Mouse (Mus musculus) left cerebral cortex, adult 2 months (tissue): ENCODE data around the gene Npepps. TPM values are rescaled to one million over a fixed set of nuclear protein-coding genes. Genes with fewer than 3 reads are reported as not detected.
"Not testable (repeated sequence)": the region's sequence is repeated elsewhere in the genome, so short reads cannot be mapped to it uniquely, and the experiment has no call there.

ENCODE experiments used
- DNase-seq, 2 experiments: peaks; one replicate each; pipeline ENCODE4 v3.0.0; 2021 to 2022; ENCODE audit warnings: low spot score in 2 of 2, mixed read lengths in 1 of 2; ENCODE audit errors: extremely low spot score in 1 of 2
- H3K27ac ChIP-seq: fragments of 200-600 bp; 2 replicates; pipeline ENCODE4 v1.8.1; 2022
- H3K4me3 ChIP-seq: fragments of 200-600 bp; 2 replicates; pipeline ENCODE4 v1.8.1; 2022
- CTCF ChIP-seq: fragments of 200-600 bp; IDR thresholded peaks from 2 replicates; pipeline ENCODE4 v1.8.1; 2022; ENCODE audit warnings: antibody characterized with exemption, mild to moderate bottlenecking, moderate library complexity
- intact Hi-C: fragments of 180-260 bp; cut with DNase I; formaldehyde crosslinking; loops from one replicate; pipeline ENCODE4 v1.15.1; 2025
- total RNA-seq, 2 experiments: library from RNA; stranded (reverse); gene quantifications; 2 replicates each; pipeline ENCODE4 v1.2.3; 2021

Gene Npepps
- total RNA-seq, 2 experiments from 2014 or later = 142 to 143 TPM

DNA sequence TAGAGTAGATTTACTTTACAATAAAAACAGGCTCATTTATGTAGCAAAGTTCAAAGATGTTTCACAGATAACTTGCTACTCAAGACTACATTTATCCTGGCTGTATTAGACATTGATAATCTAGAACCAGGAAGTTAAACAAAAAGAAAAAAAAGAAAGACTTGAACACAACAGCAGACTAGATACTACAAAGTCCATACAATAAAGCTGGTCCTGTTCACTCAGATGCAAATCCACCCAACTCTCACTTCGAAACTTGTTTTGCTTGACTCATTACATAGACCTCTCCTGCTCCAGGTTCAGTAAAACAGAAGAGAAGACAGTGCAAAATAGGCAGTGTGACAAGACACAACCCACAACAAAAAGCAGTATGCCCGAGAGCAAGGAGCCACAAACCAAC is 5.1 kb downstream of the Npepps start:
- H3K4me3 ChIP-seq = no peak overlapping the region
- TF ChIP-seq CTCF = no peak
- intact Hi-C loops = no loop called here
- no peak for DNase-seq
- H3K27ac ChIP-seq = no peak overlapping the region

DNA sequence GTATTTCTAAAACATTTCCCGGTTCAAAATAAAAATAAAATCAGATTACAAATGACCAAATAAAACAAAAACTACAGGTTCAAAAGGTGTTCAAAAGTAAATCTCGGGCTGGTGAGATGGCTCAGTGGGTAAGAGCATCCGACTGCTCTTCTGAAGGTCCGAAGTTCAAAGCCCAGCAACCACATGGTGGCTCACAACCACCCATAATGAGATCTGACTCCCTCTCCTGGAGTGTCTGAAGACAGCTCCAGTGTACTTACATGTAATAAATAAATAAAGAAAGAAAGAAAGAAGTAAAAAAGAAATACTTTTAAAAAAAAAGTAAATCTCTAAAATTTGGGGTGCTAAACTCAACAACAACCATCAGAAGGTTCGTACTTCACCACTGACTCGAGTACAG is 5.5 kb downstream of the Npepps start:
- H3K4me3 ChIP-seq, H3K27ac ChIP-seq, DNase-seq, intact Hi-C loops: not testable (repeated sequence)

DNA sequence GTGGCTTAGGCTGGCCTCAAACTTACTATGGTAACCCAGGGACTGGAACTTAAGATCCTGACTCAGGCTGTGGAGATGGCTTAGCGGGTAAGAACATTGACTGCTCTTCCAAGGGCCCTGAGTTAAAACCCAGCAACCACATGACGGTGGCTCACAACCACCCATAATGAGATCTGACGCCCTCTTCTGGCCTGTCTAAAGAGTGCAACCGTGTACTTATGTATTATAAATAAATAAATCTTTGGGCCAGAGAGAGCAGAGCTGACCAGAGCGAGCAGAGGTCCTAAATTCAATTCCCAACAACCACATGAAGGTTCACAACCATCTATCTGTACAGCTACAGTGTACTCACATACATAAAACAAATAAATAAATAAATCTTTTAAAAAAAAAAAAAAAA is 6.8 kb downstream of the Npepps start:
- TF ChIP-seq CTCF = peak; percentile 5; the same call in 1 of the 2 replicates

DNA sequence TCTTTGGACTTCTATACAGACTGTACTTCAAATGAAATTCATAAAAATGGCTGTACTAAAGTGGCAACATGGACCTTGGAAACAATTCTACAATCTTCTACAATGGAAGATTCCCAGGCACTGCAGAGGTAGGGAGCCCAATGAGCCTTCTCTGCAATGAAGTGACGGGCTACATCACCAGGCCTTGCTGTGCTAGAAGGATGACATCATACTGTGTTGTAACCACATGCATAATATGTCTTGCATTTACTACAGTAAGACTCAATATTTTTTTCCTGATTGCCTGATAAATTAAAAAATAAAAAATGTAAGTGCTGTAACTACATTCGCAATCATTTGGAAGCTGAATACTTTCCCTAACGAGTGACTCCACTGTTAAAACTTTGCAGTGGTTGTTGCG is 7.6 kb downstream of the Npepps start:
- Histone ChIP-seq H3K4me3 (no peak overlapping the region), H3K27ac (no peak overlapping the region)
- no peak for DNase-seq
- no peak for TF ChIP-seq CTCF
- intact Hi-C loops = no loop called here

More for the DNA sequence above, 6.8 kb downstream of the Npepps start:
- DNase-seq = no peak
- Histone ChIP-seq H3K4me3 (no peak overlapping the region), H3K27ac (no peak overlapping the region)
- intact Hi-C loops = no loop called here

DNA sequence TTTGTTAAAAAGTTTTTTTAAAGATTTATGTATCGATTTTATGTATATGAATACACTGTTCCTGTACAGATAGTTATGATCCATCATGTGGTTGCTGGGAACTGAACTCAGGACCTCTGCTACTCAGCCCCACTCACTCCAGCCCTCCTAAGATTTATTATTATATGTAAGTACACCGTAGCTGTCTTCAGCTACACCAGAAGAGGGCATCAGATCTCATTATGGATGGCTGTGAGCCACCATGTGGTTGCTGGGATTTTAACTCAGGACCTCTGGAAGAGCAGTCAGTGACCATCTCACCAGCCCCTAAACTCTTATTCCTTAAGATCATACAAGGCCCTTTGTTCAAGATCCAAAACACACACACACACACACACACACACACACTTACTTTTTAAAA is 10.4 kb downstream of the Npepps start:
- DNase-seq, H3K27ac ChIP-seq, intact Hi-C loops, H3K4me3 ChIP-seq: not testable (repeated sequence)
- peak; percentile 13; the same call in 1 of the 2 replicates for TF ChIP-seq CTCF

DNA sequence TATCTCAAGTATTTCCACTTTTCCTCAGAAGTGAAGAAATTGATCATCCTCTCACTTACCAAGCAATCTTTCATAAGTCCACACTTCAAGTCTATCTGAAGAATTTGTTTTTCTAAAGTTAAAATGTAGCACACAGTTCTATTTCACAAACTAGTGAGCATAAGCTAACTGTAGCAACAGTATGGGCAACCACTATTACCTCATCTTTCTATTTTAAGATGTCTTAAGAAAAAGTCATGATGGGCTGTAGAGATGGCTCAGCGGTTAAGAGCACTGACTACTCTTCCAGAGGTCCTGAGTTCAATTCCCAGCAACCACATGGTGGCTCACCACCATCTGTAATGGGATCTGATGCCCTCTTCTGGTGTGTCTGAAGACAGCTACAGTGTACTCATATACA is 13.9 kb downstream of the Npepps start:
- H3K4me3 ChIP-seq, H3K27ac ChIP-seq, DNase-seq, intact Hi-C loops: not testable (repeated sequence)

DNA sequence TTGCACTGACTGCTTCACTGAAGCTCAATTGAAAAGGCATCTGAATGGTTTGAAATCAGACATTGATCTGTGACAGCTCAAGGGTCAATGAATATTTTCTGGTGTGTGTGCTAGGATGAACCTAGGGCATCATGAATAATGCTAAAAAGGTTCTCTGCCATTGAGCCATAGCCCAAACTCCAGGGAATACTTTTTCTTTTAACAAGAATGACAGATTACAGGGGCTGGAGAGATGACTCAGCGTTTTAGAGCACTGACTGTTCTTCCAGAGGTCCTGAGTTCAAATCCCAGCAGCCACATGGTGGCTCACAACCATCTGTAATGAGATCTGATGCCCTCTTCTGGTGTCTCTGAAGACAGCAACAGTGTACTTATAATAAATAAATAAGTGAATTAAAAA is 30.8 kb downstream of the Npepps start:
- intact Hi-C loops, DNase-seq, H3K27ac ChIP-seq, H3K4me3 ChIP-seq: not testable (repeated sequence)

DNA sequence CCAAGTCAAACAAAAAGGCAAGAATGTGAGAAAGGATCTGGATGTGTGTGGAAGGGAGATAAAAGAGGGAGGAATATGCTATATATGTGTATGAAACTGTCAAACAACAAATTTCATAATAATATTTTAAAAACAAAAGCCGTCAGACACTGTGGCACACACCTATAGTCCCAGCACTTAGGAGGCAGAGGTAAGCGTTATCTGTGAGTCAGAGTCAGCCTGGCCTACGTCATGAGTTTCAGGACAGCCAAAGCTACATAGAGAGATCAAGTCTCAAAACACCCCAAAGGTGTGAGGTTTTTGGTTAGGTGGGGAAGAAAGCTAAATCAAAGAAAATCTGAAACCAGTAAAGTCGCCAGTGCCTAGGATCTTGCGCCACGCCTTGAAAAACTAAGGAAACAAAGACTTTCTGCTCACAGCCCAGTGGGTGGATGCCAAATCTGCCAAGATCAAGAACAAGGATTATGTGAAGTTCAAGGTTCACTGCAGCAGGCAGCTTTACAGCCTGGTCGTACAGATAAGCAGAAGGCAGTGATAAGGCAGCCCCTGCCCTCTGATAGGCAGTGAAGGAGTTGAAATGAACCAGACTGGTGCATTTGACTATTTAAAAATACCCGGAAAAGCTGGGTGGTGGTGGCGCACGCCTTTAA is 33.8 kb downstream of the Npepps start:
- intact Hi-C loops = no loop called here
- TF ChIP-seq CTCF = no peak
- DNase-seq = no peak
- Histone ChIP-seq H3K27ac (no peak overlapping the region), H3K4me3 (no peak overlapping the region)

DNA sequence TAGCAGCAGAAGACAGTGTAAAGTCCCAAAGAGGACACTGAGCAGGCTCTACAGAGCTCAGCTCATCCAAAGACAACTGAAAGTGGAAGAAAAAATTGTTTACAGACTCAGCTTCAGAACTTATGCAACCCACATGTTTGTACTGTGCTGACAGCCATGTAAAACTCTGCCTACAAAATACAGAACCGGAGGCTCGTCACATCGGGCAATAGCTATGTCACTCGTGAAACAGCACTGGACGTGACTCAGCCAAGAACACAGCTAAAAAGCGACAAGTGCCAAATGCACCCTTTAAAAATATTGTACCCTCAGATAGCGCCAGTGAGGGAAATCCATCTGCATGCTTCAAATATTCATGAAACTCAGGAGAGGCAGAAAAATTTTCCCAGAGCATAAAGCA is 39.1 kb downstream of the Npepps start:
- no peak for DNase-seq
- intact Hi-C loops = no loop called here
- no peak overlapping the region for H3K27ac ChIP-seq

DNA sequence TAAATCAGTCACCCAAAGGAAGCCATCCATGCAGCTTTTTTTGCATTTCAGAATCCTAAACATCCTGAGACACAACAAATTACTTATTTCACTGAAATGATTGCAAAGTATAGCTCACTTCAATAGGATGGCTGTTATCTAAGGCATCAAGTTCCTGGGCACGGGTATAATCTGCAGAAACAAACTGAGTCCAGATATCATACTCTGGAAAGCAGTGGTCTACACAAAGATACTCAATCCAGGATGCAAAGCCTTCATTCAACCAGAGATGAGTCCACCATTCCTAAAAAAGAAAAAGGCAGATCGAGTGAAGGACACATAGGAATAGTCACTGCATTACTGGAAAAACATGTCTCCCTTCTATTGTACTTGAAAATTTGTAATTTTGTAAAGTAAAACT is 42.5 kb downstream of the Npepps start:
- Histone ChIP-seq H3K4me3 (no peak overlapping the region), H3K27ac (no peak overlapping the region)
- intact Hi-C loops = no loop called here
- DNase-seq = no peak
- TF ChIP-seq CTCF = no peak

More for the DNA sequence above, 39.1 kb downstream of the Npepps start:
- no peak for TF ChIP-seq CTCF
- no peak overlapping the region for H3K4me3 ChIP-seq

DNA sequence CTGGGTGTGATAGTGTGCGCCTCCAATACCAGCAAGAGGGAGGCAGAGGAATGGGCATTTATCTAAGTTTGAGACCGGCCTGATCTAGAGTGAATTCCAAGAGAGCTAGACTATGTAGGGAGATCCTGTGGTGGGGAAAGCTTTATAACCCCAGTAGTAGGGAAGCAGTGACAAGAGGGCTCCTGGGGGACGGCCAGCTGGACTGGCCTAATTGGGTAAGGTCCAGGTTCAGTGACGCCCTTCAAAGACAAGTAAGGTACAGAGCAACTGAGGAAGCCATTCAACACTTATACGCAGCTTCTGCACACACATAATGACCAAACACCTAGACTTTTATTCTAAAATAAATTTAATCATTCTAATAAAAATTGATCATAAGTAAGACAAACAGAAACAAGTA is 48.0 kb downstream of the Npepps start:
- no peak for TF ChIP-seq CTCF
- intact Hi-C loops = no loop called here
- Histone ChIP-seq H3K27ac (no peak overlapping the region), H3K4me3 (no peak overlapping the region)
- DNase-seq = no peak

DNA sequence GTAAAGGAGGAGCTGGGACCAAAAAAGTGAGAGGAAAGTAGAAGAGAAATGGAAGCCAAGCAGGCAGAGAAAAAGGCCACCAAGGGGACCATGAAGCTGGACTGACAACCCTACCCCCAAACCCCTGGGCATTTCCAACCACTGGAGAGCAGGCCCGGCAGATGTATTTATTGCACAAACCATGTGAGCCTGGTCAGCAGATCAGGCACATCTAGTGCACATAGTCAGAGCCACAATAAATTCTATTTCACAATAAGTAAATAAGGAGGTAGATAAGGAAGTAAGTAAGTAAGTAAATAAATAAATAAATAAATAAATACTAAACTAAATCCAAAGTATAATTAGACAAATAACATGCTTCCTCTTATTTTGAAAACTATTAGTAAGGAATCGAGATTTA is 51.0 kb downstream of the Npepps start:
- no peak for DNase-seq
- TF ChIP-seq CTCF = no peak
- no peak overlapping the region for H3K4me3 ChIP-seq
- intact Hi-C loops = no loop called here
- no peak overlapping the region for H3K27ac ChIP-seq

DNA sequence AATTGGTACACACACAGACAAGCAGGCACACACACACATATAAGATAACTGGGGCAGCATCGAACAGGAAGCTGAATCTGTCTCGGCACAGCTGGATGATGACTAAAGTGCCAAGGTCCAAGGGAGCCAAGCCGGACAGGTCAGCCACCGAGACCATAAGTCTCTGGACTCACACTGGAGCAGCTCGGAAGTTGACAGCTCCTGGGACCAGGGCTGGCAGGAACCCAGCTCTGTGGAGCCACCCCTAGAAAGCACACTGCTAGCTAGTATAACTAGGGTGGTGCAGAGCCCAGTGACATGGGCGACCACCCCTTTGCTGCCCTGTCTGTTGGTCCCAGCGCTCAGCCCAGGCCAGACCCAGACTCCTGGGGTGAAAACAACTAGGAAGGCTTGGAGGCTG is 51.5 kb downstream of the Npepps start:
- Histone ChIP-seq H3K27ac (no peak overlapping the region), H3K4me3 (no peak overlapping the region)
- TF ChIP-seq CTCF = no peak
- intact Hi-C loops = no loop called here
- DNase-seq = no peak
